Mouse (Mus musculus): ENCODE data around the gene Pet117.

DNA sequence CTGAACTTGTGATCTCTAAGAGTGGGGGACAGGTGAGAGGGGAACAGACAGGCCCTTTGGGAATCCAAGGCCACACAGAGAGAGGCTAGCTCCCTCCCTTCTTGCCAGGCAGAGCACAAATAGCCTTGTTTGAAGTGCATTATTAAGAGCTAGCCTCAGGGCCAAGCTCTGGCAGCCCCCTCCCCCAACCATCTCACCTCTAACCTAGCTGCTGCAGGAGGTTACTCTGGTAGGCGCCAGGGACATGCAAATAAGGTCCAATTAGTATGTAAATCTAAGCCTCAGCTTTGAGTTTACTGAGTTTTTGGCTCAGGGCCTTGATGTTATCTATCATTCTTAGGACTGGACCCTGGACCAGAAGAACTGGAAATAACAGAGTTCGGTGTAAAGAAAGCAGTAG lies 49.3 kb downstream of the Pet117 start:
- TF ChIP-seq EP300 (IDR thresholded peaks at IDR 0.05; ENCODE audit: low read depth): no peak
- TF ChIP-seq CTCF (IDR thresholded peaks at IDR 0.05; ENCODE audit: low read depth): no peak

Measured in liver, embryonic 14.5 days (tissue).